Mouse (Mus musculus): ENCODE results near the gene Gpr171.
"Not testable (repeated sequence)": the region's sequence is repeated elsewhere in the genome, so short reads cannot be mapped to it uniquely, and the experiment has no call there.

Gene Gpr171

GRCm38 (mm10) chr3:59113973-59114517, 12.4 kb upstream of the Gpr171 start:
- no peak for DNase-seq (ENCODE audit: low spot score in 2 of 2)

GRCm38 (mm10) chr3:59113291-59113690, 11.7 kb upstream of the Gpr171 start:
- not testable (repeated sequence) for DNase-seq (ENCODE audit: low spot score in 2 of 2)

- DNase-seq (ENCODE audit: low spot score in 2 of 2), result no peak
These were observed 10.3 kb upstream of the Gpr171 start for GRCm38 (mm10) chr3:59111944-59112343.

- DNase-seq (ENCODE audit: low spot score in 2 of 2), result not testable (repeated sequence)
These were observed 8.2 kb upstream of the Gpr171 start for GRCm38 (mm10) chr3:59109834-59110233.

- DNase-seq (ENCODE audit: low spot score in 2 of 2), result no peak
These were observed 5.8 kb upstream of the Gpr171 start for GRCm38 (mm10) chr3:59107439-59107838.

GRCm38 (mm10) chr3:59104462-59104861, 2.8 kb upstream of the Gpr171 start:
- DNase-seq (ENCODE audit: low spot score in 2 of 2), result no peak

GRCm38 (mm10) chr3:59102146-59102545, 525 bp upstream of the Gpr171 start:
- no peak for DNase-seq (ENCODE audit: low spot score in 2 of 2)

- DNase-seq (ENCODE audit: low spot score in 2 of 2), result no peak
These were observed 3.1 kb downstream of the Gpr171 start for GRCm38 (mm10) chr3:59098540-59098939.

- no peak for DNase-seq (ENCODE audit: low spot score in 2 of 2)
These were observed 4.2 kb downstream of the Gpr171 start for GRCm38 (mm10) chr3:59097421-59097820.

- no peak for DNase-seq (ENCODE audit: low spot score in 2 of 2)
These were observed 8.9 kb downstream of the Gpr171 start for GRCm38 (mm10) chr3:59092702-59093101.

GRCm38 (mm10) chr3:59080919-59081318, 20.7 kb downstream of the Gpr171 start:
- peak in 1 of 2 experiments; percentile 16 for DNase-seq (ENCODE audit: low spot score in 2 of 2)

GRCm38 (mm10) chr3:59080293-59080916, 21.2 kb downstream of the Gpr171 start:
- DNase-seq (ENCODE audit: low spot score in 2 of 2), result no peak

- DNase-seq (ENCODE audit: low spot score in 2 of 2), result peak in 1 of 2 experiments; percentile 48
These were observed 22.3 kb downstream of the Gpr171 start for GRCm38 (mm10) chr3:59079327-59079726.

GRCm38 (mm10) chr3:59078585-59078984, 23.0 kb downstream of the Gpr171 start:
- DNase-seq (ENCODE audit: low spot score in 2 of 2), result no peak

- peak in 1 of 2 experiments; percentile 20 for DNase-seq (ENCODE audit: low spot score in 2 of 2)
These were observed 24.3 kb downstream of the Gpr171 start for GRCm38 (mm10) chr3:59077278-59077677.

- not testable (repeated sequence) for DNase-seq (ENCODE audit: low spot score in 2 of 2)
These were observed 32.5 kb downstream of the Gpr171 start for GRCm38 (mm10) chr3:59069071-59069470.

- DNase-seq (ENCODE audit: low spot score in 2 of 2), result no peak
These were observed 34.9 kb downstream of the Gpr171 start for GRCm38 (mm10) chr3:59066558-59067294.

GRCm38 (mm10) chr3:59065937-59066336, 35.7 kb downstream of the Gpr171 start:
- DNase-seq (ENCODE audit: low spot score in 2 of 2), result no peak

GRCm38 (mm10) chr3:59063431-59063830, 38.2 kb downstream of the Gpr171 start:
- DNase-seq (ENCODE audit: low spot score in 2 of 2), result no peak

GRCm38 (mm10) chr3:59062141-59062540, 39.5 kb downstream of the Gpr171 start:
- DNase-seq (ENCODE audit: low spot score in 2 of 2), result no peak

- no peak for DNase-seq (ENCODE audit: low spot score in 2 of 2)
These were observed 41.5 kb downstream of the Gpr171 start for GRCm38 (mm10) chr3:59060131-59060530.

- DNase-seq (ENCODE audit: low spot score in 2 of 2), result peak in 1 of 2 experiments; percentile 30
These were observed 42.5 kb downstream of the Gpr171 start for GRCm38 (mm10) chr3:59059022-59059541.
